In genomic region chr19:47049061-47049460, GRCm38 (mm10) we compare ENCODE assay signal across 11 mouse cellular contexts. TPM values are rescaled to one million over a fixed set of nuclear protein-coding genes. Genes with fewer than 3 reads are reported as not detected.
A peak's percentile ranks its signal among the peaks of the same experiment; 100 is the strongest.
DNase-seq lines count a peak whose midpoint lies in the region; ATAC-seq and TF ChIP-seq lines count a peak whose summit lies in the region.
"Had no signal": no experiment of that assay in that cellular context is flagged by ENCODE, and none has a peak within 500 bp of the region (broad histone marks: within the 10 kb centered on the region; RNA-seq: fewer than 3 reads in every experiment).

No protein-coding gene starts in this region.

- no peak for TF ChIP-seq POLR2A in MEL (IDR thresholded peaks at IDR 0.05; ENCODE audit: control insufficient read depth in 1 of 2, insufficient read depth in 1 of 2, low read depth in 1 of 2, low read length in 2 of 2, poor library complexity in 1 of 2)

- no peaks in the 10 kb centered on the region for H3K27me3 ChIP-seq in heart, embryonic 14.5 days (ENCODE audit: control insufficient read depth, insufficient read depth, low read length)
- H3K27me3 ChIP-seq in MEL (ENCODE audit: control insufficient read depth in 1 of 2, insufficient read depth in 2 of 2, low read length in 2 of 2), result no peaks in the 10 kb centered on the region
- no peaks in the 10 kb centered on the region for H3K27me3 ChIP-seq in hindbrain, embryonic 13.5 days
- no peaks in the 10 kb centered on the region for H3K27me3 ChIP-seq in midbrain, embryonic 12.5 days

- H3K4me1 ChIP-seq in heart, embryonic 14.5 days (ENCODE audit: control insufficient read depth in 2 of 2, insufficient read depth in 2 of 2, low read length in 2 of 2), result peaks cover 4 to 10% of the 10 kb centered on the region in 2 experiments; a peak in 3 of 4 replicates
- peaks cover 4 to 17% of the 10 kb centered on the region in 2 experiments for H3K4me1 ChIP-seq in MEL (ENCODE audit: control insufficient read depth in 1 of 2, insufficient read depth in 2 of 2, low read length in 2 of 2)
- peaks cover 21% of the 10 kb centered on the region for H3K4me1 ChIP-seq in hindbrain, embryonic 13.5 days (replicated peaks)
- peaks cover 18% of the 10 kb centered on the region for H3K4me1 ChIP-seq in midbrain, embryonic 12.5 days

- peak overlapping the region; percentile 82 for H3K4me2 ChIP-seq in heart, embryonic 14.5 days (ENCODE audit: low read length)
- H3K4me2 ChIP-seq in hindbrain, embryonic 13.5 days, result peak overlapping the region; percentile 74
- peak overlapping the region; percentile 70 for H3K4me2 ChIP-seq in midbrain, embryonic 12.5 days (replicated peaks)

- no peak for TF ChIP-seq EP300 in MEL (IDR thresholded peaks at IDR 0.05; ENCODE audit: low read depth in 1 of 2, low read length in 2 of 2)

- 60% methylated on average over 4 of the region's 4 CpGs for WGBS in heart, embryonic 14.5 days
- WGBS in hindbrain, embryonic 13.5 days, result 65% methylated on average over 4 of the region's 4 CpGs
- 71% methylated on average over 4 of the region's 4 CpGs for WGBS in midbrain, embryonic 12.5 days

- H3K4me3 ChIP-seq in heart, embryonic 14.5 days (ENCODE audit: control insufficient read depth in 1 of 2, insufficient read depth in 1 of 2, low read depth in 1 of 2, low read length in 2 of 2), result no peak overlapping the region
- H3K4me3 ChIP-seq in MEL (ENCODE audit: control insufficient read depth in 1 of 2, insufficient read depth in 1 of 2, low read depth in 2 of 2, low read length in 2 of 2), result peak overlapping the region in 1 of 2 experiments; percentile 72; a peak in 2 of 4 replicates
- H3K4me3 ChIP-seq in hindbrain, embryonic 13.5 days, result 0 out of 2 replicates have a peak overlapping the region, but pooled peaks have one; percentile 88
- peak overlapping the region; percentile 86; the same call in 1 of the 2 replicates for H3K4me3 ChIP-seq in midbrain, embryonic 12.5 days

- intact Hi-C loops in heart, postnatal 10 days (cut with DNase I), result no loop called here
- intact Hi-C loops in left cerebral cortex, postnatal 4 days (cut with DNase I), result no loop called here
- intact Hi-C loops in left cerebral cortex, postnatal 10 days (cut with DNase I), result no loop called here

- ATAC-seq in heart, embryonic 14.5 days (ENCODE audit: insufficient number of reproducible peaks, insufficient read depth, low FRiP score, low read depth), result no peak
- no peak for ATAC-seq in hindbrain, embryonic 13.5 days (ENCODE audit: low FRiP score)
- ATAC-seq in midbrain, embryonic 12.5 days (ENCODE audit: low FRiP score, low read depth), result no peak

- no peak for TF ChIP-seq CTCF in MEL (IDR thresholded peaks at IDR 0.05 in 2 of 3, conservative IDR thresholded peaks at IDR 0.05 in 1 of 3; ENCODE audit: control insufficient read depth in 1 of 3, insufficient read depth in 1 of 3, low read depth in 2 of 3, low read length in 3 of 3, poor library complexity in 1 of 3, severe bottlenecking in 1 of 3)

- no peak overlapping the region for H3K27ac ChIP-seq in heart, embryonic 14.5 days (replicated peaks in 1 of 2; ENCODE audit: control insufficient read depth in 1 of 2, insufficient read depth in 1 of 2, low read depth in 2 of 2, low read length in 2 of 2)
- no peak overlapping the region for H3K27ac ChIP-seq in MEL (ENCODE audit: control insufficient read depth, low read depth, low read length)
- no peak overlapping the region for H3K27ac ChIP-seq in hindbrain, embryonic 13.5 days
- no peak overlapping the region for H3K27ac ChIP-seq in midbrain, embryonic 12.5 days (replicated peaks)
- H3K27ac ChIP-seq: heart, embryonic 10.5 days had no signal

- H3K36me3 ChIP-seq in heart, embryonic 14.5 days (ENCODE audit: control insufficient read depth, insufficient read depth, low read length), result peaks cover 33% of the 10 kb centered on the region
- H3K36me3 ChIP-seq in MEL (ENCODE audit: control insufficient read depth in 1 of 2, insufficient read depth in 2 of 2, low read length in 2 of 2), result peaks cover 5 to 17% of the 10 kb centered on the region in 2 experiments
- H3K36me3 ChIP-seq in hindbrain, embryonic 13.5 days, result peaks cover 35% of the 10 kb centered on the region
- peaks cover 25% of the 10 kb centered on the region for H3K36me3 ChIP-seq in midbrain, embryonic 12.5 days

- no peak for TF ChIP-seq RAD21 in MEL (IDR thresholded peaks at IDR 0.05; ENCODE audit: low read depth, low read length)

- H3K9ac ChIP-seq in heart, embryonic 14.5 days (ENCODE audit: low read length), result peak overlapping the region; percentile 38; the same call in 1 of the 2 replicates
- H3K9ac ChIP-seq in MEL (ENCODE audit: control insufficient read depth, low read depth, low read length, poor library complexity, severe bottlenecking), result peak overlapping the region; percentile 81
- peak overlapping the region; percentile 92; the same call in 1 of the 2 replicates for H3K9ac ChIP-seq in hindbrain, embryonic 13.5 days
- peak overlapping the region; percentile 90; the same call in 1 of the 2 replicates for H3K9ac ChIP-seq in midbrain, embryonic 12.5 days (replicated peaks)

- peaks cover 20% of the 10 kb centered on the region for H3K79me2 ChIP-seq in MEL (ENCODE audit: control insufficient read depth, insufficient read depth, low read length, poor library complexity)

- no peak for DNase-seq in heart, postnatal 10 days
- DNase-seq in MEL (ENCODE audit: low read depth, low spot score), result no peak
- DNase-seq in left cerebral cortex, postnatal 4 days, result no peak
- DNase-seq in natural killer cell, adult 2 months (ENCODE audit: low spot score in 2 of 2), result no peak
- DNase-seq in left cerebral cortex, postnatal 10 days (ENCODE audit: extremely low spot score in 1 of 2, low spot score in 2 of 2), result no peak
- DNase-seq: adrenal gland, adult 8-10 months; B cell, adult 2 months had no signal

- no peaks in the 10 kb centered on the region for H3K9me3 ChIP-seq in heart, embryonic 14.5 days (ENCODE audit: control insufficient read depth, low read length)
- H3K9me3 ChIP-seq in MEL (replicated peaks; ENCODE audit: insufficient read depth, low read length), result no peaks in the 10 kb centered on the region
- H3K9me3 ChIP-seq in hindbrain, embryonic 13.5 days, result no peaks in the 10 kb centered on the region
- no peaks in the 10 kb centered on the region for H3K9me3 ChIP-seq in midbrain, embryonic 12.5 days
- H3K9me3 ChIP-seq: heart, embryonic 10.5 days had no signal

RNA-seq across cellular contexts. Expression of gene Pcgf6, which starts 1.6 kb away (rescaled TPM):
- polyA plus RNA-seq in heart, embryonic 14.5 days (2014; fragmentation: Nextera tagmentation; extraction: Ambion mirVana), result 8.8 and 11.0 TPM in 2 replicates
- 1 to 10 TPM; 3.3 to 3.6 TPM for total RNA-seq in heart, postnatal 10 days (2021)
- 29.0 and 31.1 TPM in 2 replicates for total RNA-seq in MEL (2012; rRNA removed)
- 10 to 100 TPM in 1 of 2 experiments, not detected in 1; 47.5 TPM for polyA plus RNA-seq in MEL (2012; ENCODE audit: insufficient read depth in 1 of 2, insufficient read length in 2 of 2, low read depth in 1 of 2, low replicate concordance in 2 of 2, missing spikeins in 1 of 2)
- polyA plus RNA-seq in hindbrain, embryonic 13.5 days (2015; fragmentation: Nextera tagmentation; extraction: Ambion mirVana), result 31.1 and 31.2 TPM in 2 replicates
- 32.6 and 33.8 TPM in 2 replicates for polyA plus RNA-seq in midbrain, embryonic 12.5 days (2016; fragmentation: Nextera tagmentation; extraction: Ambion mirVana)
- total RNA-seq in left cerebral cortex, postnatal 4 days (2021), result 10 to 100 TPM; 25.0 to 26.1 TPM
- 10 to 100 TPM; 15.7 to 18.0 TPM for total RNA-seq in left cerebral cortex, postnatal 10 days (2021)

RNA-seq across cellular contexts. Expression of gene Taf5, which starts 18.5 kb away (rescaled TPM):
- polyA plus RNA-seq in heart, embryonic 14.5 days (2014; fragmentation: Nextera tagmentation; extraction: Ambion mirVana), result 5.4 and 5.7 TPM in 2 replicates
- total RNA-seq in heart, postnatal 10 days (2021), result 1 to 10 TPM; 3.1 to 4.3 TPM
- 25.1 and 28.3 TPM in 2 replicates for total RNA-seq in MEL (2012; rRNA removed)
- polyA plus RNA-seq in MEL (2012; ENCODE audit: insufficient read depth in 1 of 2, insufficient read length in 2 of 2, low read depth in 1 of 2, low replicate concordance in 2 of 2, missing spikeins in 1 of 2), result 10 to 100 TPM; 22.8 to 74.3 TPM
- 6.0 and 6.9 TPM in 2 replicates for polyA plus RNA-seq in hindbrain, embryonic 13.5 days (2015; fragmentation: Nextera tagmentation; extraction: Ambion mirVana)
- polyA plus RNA-seq in midbrain, embryonic 12.5 days (2016; fragmentation: Nextera tagmentation; extraction: Ambion mirVana), result 11.6 and 12.1 TPM in 2 replicates
- 1 to 10 TPM; 7.8 to 8.6 TPM for total RNA-seq in left cerebral cortex, postnatal 4 days (2021)
- total RNA-seq in left cerebral cortex, postnatal 10 days (2021), result 1 to 10 TPM; 5.1 to 6.0 TPM

RNA-seq across cellular contexts. Expression of gene Nt5c2, which starts 34.1 kb away (rescaled TPM):
- polyA plus RNA-seq in heart, embryonic 14.5 days (2014; fragmentation: Nextera tagmentation; extraction: Ambion mirVana), result 115 and 126 TPM in 2 replicates
- 100 to 1,000 TPM; 107 to 127 TPM for total RNA-seq in heart, postnatal 10 days (2021)
- 64.6 and 65.0 TPM in 2 replicates for total RNA-seq in MEL (2012; rRNA removed)
- 100 to 1,000 TPM; 147 to 455 TPM for polyA plus RNA-seq in MEL (2012; ENCODE audit: insufficient read depth in 1 of 2, insufficient read length in 2 of 2, low read depth in 1 of 2, low replicate concordance in 2 of 2, missing spikeins in 1 of 2)
- polyA plus RNA-seq in hindbrain, embryonic 13.5 days (2015; fragmentation: Nextera tagmentation; extraction: Ambion mirVana), result 93.2 and 98.1 TPM in 2 replicates
- 79.8 and 84.8 TPM in 2 replicates for polyA plus RNA-seq in midbrain, embryonic 12.5 days (2016; fragmentation: Nextera tagmentation; extraction: Ambion mirVana)
- 10 to 100 TPM; 84.0 to 93.6 TPM for total RNA-seq in left cerebral cortex, postnatal 4 days (2021)
- 10 to 100 TPM; 76.4 to 87.4 TPM for total RNA-seq in left cerebral cortex, postnatal 10 days (2021)

RNA-seq across cellular contexts. Expression of gene Ina, which starts 34.6 kb away (rescaled TPM):
- 0.30 TPM in 1 of 2 replicates, not detected in the other for polyA plus RNA-seq in heart, embryonic 14.5 days (2014; fragmentation: Nextera tagmentation; extraction: Ambion mirVana)
- total RNA-seq in heart, postnatal 10 days (2021), result not detected
- total RNA-seq in MEL (2012; rRNA removed), result not detected in 2 replicates
- not detected for polyA plus RNA-seq in MEL (2012; ENCODE audit: insufficient read depth in 1 of 2, insufficient read length in 2 of 2, low read depth in 1 of 2, low replicate concordance in 2 of 2, missing spikeins in 1 of 2)
- polyA plus RNA-seq in hindbrain, embryonic 13.5 days (2015; fragmentation: Nextera tagmentation; extraction: Ambion mirVana), result 684 and 706 TPM in 2 replicates
- polyA plus RNA-seq in midbrain, embryonic 12.5 days (2016; fragmentation: Nextera tagmentation; extraction: Ambion mirVana), result 368 and 390 TPM in 2 replicates
- total RNA-seq in left cerebral cortex, postnatal 4 days (2021), result 100 to 1,000 TPM; 246 to 250 TPM
- total RNA-seq in left cerebral cortex, postnatal 10 days (2021), result 100 to 1,000 TPM; 180 to 190 TPM

RNA-seq across cellular contexts. Expression of gene Usmg5, which starts 41.4 kb away (rescaled TPM):
- polyA plus RNA-seq in heart, embryonic 14.5 days (2014; fragmentation: Nextera tagmentation; extraction: Ambion mirVana), result 2,728 and 2,838 TPM in 2 replicates
- total RNA-seq in heart, postnatal 10 days (2021), result 1,000 to 10,000 TPM; 1,998 to 2,037 TPM
- total RNA-seq in MEL (2012; rRNA removed), result 745 and 762 TPM in 2 replicates
- polyA plus RNA-seq in MEL (2012; ENCODE audit: insufficient read depth in 1 of 2, insufficient read length in 2 of 2, low read depth in 1 of 2, low replicate concordance in 2 of 2, missing spikeins in 1 of 2), result 100 to 1,000 TPM in 1 of 2 experiments, not detected in 1; 750 TPM
- 1,588 and 1,676 TPM in 2 replicates for polyA plus RNA-seq in hindbrain, embryonic 13.5 days (2015; fragmentation: Nextera tagmentation; extraction: Ambion mirVana)
- polyA plus RNA-seq in midbrain, embryonic 12.5 days (2016; fragmentation: Nextera tagmentation; extraction: Ambion mirVana), result 1,210 and 1,249 TPM in 2 replicates
- 100 to 1,000 TPM; 610 to 660 TPM for total RNA-seq in left cerebral cortex, postnatal 4 days (2021)
- 100 to 1,000 TPM; 816 to 827 TPM for total RNA-seq in left cerebral cortex, postnatal 10 days (2021)

Comparison
In these comparisons a context has a peak if more than half of its experiments do, and no peak if none do; other contexts are left out.
1. H3K4me3 ChIP-seq: peak in hindbrain, embryonic 13.5 days (single experiment) and midbrain, embryonic 12.5 days (single experiment); none in heart, embryonic 14.5 days (0 of 2).
2. H3K9ac ChIP-seq: peak in every context shown above with its lines; median percentile 92 in hindbrain, embryonic 13.5 days; 90 in midbrain, embryonic 12.5 days; 81 in MEL; 38 in heart, embryonic 14.5 days.
3. Peak in every context shown above with its lines, with median percentiles within 50 percentile points of each other: H3K4me2 ChIP-seq.